Mouse (Mus musculus): Measurements from ENCODE around the gene Olfr1373.
"Not testable (repeated sequence)": the region's sequence is repeated elsewhere in the genome, so short reads cannot be mapped to it uniquely, and the experiment has no call there.

Olfr1373 gene

GRCm38 (mm10) chr11:52145428-52145827, at the start of gene Olfr1373:
TSS of gene Olfr1373 (minus strand) at chr11:52145528.
- not testable (repeated sequence) for DNase-seq (ENCODE audit: low spot score)

GRCm38 (mm10) chr11:52180651-52181050, 35.3 kb upstream of the Olfr1373 start:
- DNase-seq (ENCODE audit: low spot score): not testable (repeated sequence)

- not testable (repeated sequence) for DNase-seq (ENCODE audit: low spot score)
Measured at GRCm38 (mm10) chr11:52179897-52180296, 34.6 kb upstream of the Olfr1373 start.

GRCm38 (mm10) chr11:52168461-52168860, 23.1 kb upstream of the Olfr1373 start:
- no peak for DNase-seq (ENCODE audit: low spot score)

- not testable (repeated sequence) for DNase-seq (ENCODE audit: low spot score)
Measured at GRCm38 (mm10) chr11:52167901-52168302, 22.6 kb upstream of the Olfr1373 start.

- no peak for DNase-seq (ENCODE audit: low spot score)
Measured at GRCm38 (mm10) chr11:52167126-52167525, 21.8 kb upstream of the Olfr1373 start.

- DNase-seq (ENCODE audit: low spot score): peak; percentile 9
Measured at GRCm38 (mm10) chr11:52163926-52164325, 18.6 kb upstream of the Olfr1373 start.

GRCm38 (mm10) chr11:52143675-52144074, 1.7 kb downstream of the Olfr1373 start:
- DNase-seq (ENCODE audit: low spot score): not testable (repeated sequence)

GRCm38 (mm10) chr11:52130451-52131068, 14.8 kb downstream of the Olfr1373 start:
- DNase-seq (ENCODE audit: low spot score): no peak

- DNase-seq (ENCODE audit: low spot score): no peak
Measured at GRCm38 (mm10) chr11:52129621-52130450, 15.5 kb downstream of the Olfr1373 start.

GRCm38 (mm10) chr11:52129171-52129570, 16.2 kb downstream of the Olfr1373 start:
- DNase-seq (ENCODE audit: low spot score): no peak

GRCm38 (mm10) chr11:52128316-52129061, 16.8 kb downstream of the Olfr1373 start:
- DNase-seq (ENCODE audit: low spot score): no peak

- no peak for DNase-seq (ENCODE audit: low spot score)
Measured at GRCm38 (mm10) chr11:52127760-52128159, 17.6 kb downstream of the Olfr1373 start.

- no peak for DNase-seq (ENCODE audit: low spot score)
Measured at GRCm38 (mm10) chr11:52127169-52127568, 18.2 kb downstream of the Olfr1373 start.

GRCm38 (mm10) chr11:52124468-52124867, 20.9 kb downstream of the Olfr1373 start:
- DNase-seq (ENCODE audit: low spot score): no peak

- DNase-seq (ENCODE audit: low spot score): no peak
Measured at GRCm38 (mm10) chr11:52122045-52122444, 23.3 kb downstream of the Olfr1373 start.

- DNase-seq (ENCODE audit: low spot score): not testable (repeated sequence)
Measured at GRCm38 (mm10) chr11:52120415-52120814, 24.9 kb downstream of the Olfr1373 start.

- DNase-seq (ENCODE audit: low spot score): no peak
Measured at GRCm38 (mm10) chr11:52117156-52117555, 28.2 kb downstream of the Olfr1373 start.

GRCm38 (mm10) chr11:52116117-52116516, 29.2 kb downstream of the Olfr1373 start:
- not testable (repeated sequence) for DNase-seq (ENCODE audit: low spot score)

- DNase-seq (ENCODE audit: low spot score): no peak
Measured at GRCm38 (mm10) chr11:52115479-52115878, 29.8 kb downstream of the Olfr1373 start.

- no peak for DNase-seq (ENCODE audit: low spot score)
Measured at GRCm38 (mm10) chr11:52109421-52109820, 35.9 kb downstream of the Olfr1373 start.

- DNase-seq (ENCODE audit: low spot score): no peak
Measured at GRCm38 (mm10) chr11:52108796-52109195, 36.5 kb downstream of the Olfr1373 start.

Measured in ovary, adult 18-20 months (tissue).